Mouse (Mus musculus): Measurements from ENCODE around the gene Il10rb.

Il10rb gene

DNA sequence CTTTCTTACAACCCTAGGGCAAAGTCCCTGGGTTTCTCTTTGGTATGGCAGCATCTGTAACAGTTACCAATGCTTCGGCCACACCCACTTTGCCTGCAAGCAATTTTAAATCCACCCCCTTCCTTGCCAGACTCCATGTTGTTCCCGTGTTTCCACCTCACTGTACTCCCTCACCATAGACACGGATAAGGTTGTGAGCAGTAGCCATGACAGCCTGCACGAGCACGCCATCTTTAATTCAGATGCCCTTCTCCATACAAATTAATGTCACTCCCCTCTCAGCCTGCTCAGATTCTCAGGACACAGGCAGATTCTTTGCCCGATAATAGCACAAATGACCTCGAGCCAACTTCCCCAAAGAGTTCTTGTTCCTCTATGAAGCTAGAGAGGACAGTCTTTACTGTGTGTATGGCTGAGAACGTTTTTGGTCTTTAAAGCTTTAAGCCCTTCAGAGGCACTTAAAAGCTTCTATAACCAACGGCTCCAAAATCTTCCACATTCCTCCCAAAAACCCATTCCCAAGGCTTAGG, 23.6 kb upstream of the Il10rb start:
- no peak for DNase-seq (ENCODE audit: low spot score in 2 of 2)

DNA sequence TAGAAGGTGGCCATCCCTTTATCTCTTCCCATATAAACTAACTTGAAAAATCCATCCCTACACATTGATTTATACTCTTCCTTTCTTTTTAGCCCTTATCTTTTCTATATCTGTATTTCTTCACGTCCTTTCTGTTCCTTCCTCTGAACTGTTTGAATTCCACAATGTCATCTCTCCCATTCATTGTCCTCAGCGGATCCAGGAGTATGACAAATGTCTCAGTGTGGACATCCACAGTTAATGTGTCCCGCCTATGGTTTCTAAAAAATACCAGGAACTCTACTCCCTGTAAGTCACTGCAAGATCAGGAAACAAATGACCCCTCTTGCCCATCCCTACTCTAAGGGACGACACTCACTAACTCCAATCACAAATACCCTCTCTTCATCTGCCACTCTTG, 21.7 kb upstream of the Il10rb start:
- no peak for DNase-seq (ENCODE audit: low spot score in 2 of 2)

GRCm38 (mm10) chr16:91385621-91386020, 20.3 kb upstream of the Il10rb start:
- no peak for DNase-seq (ENCODE audit: low spot score in 2 of 2)

DNA sequence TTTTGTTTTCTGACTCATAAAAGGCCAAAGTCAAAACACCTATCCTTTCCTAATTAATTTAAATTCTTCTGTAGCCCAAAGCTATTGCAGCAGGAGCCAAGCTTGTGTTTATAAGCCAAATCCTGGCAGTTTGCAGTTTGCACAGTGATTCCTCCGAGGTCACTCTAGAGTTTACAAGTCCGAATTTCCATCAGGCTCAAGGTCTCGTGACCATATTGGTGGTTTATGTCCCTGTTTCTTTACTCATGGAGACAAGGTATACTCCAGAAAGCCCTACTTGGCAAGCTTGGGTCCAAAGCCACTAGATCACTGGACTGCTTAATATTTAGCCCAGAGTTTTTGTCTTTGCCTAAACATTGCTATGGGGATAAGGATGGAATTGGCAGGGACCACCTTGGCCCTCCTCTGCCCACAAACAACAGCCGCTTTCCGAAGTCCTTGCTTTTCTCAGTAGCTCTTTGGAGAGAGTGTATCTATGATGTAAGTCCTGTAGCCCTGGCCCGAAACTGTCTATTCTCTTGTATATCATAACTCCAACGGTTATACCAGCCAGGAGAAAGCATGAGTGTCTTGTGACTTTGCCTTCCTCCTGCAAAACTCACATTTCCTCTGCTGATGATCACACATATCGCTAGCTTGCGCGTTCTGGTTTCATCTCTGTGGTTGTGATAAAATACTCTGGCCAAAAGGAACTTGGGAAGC, 19.4 kb upstream of the Il10rb start:
- no peak for DNase-seq (ENCODE audit: low spot score in 2 of 2)

- no peak for DNase-seq (ENCODE audit: low spot score in 2 of 2)
These were observed 18.9 kb upstream of the Il10rb start for GRCm38 (mm10) chr16:91387121-91387486.

DNA sequence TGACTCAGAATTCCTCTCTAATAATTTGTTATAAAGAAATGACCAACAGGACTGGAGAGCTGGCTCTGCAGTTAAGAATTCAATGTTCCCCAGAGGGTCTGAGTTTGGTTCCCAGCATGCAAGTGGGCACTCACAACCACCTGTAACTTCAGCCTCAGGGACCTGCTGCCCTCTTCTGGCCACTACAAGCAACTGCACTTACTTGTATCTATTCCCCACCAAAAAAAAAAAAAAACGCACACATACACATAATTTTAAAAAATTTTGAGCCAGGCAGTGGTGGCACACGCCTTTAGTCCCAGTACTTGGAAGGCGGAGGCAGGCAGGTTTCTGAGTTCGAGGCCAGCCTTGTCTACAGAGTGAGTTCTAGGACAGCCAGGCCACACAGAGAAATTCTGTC, 15.9 kb upstream of the Il10rb start:
- no peak for DNase-seq (ENCODE audit: low spot score in 2 of 2)

DNA sequence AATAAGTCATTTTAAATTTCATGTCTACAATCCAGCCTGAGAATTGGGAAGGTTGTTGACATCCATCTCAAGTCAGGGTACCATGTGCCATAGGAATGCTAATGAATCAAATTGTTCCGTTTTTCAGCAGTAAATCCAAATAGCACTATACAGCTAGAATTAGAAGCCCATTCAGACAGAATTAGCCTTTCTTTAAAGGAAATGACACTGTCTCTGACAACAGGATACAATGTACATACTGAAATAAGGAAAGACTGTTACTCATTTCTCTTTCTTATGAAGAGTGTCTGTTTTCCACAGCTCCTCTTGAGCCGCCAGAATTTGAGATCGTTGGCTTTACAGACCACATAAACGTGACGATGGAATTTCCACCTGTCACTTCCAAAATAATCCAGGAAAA, 14.5 kb upstream of the Il10rb start, which contains the start of gene Gm21970:
TSS of gene Gm21970 (plus strand) at position 301 of the 400 bp plus-strand sequence.
- DNase-seq (ENCODE audit: low spot score in 2 of 2): no peak

GRCm38 (mm10) chr16:91394826-91395410, 11.0 kb upstream of the Il10rb start:
- DNase-seq (ENCODE audit: low spot score in 2 of 2): no peak

DNA sequence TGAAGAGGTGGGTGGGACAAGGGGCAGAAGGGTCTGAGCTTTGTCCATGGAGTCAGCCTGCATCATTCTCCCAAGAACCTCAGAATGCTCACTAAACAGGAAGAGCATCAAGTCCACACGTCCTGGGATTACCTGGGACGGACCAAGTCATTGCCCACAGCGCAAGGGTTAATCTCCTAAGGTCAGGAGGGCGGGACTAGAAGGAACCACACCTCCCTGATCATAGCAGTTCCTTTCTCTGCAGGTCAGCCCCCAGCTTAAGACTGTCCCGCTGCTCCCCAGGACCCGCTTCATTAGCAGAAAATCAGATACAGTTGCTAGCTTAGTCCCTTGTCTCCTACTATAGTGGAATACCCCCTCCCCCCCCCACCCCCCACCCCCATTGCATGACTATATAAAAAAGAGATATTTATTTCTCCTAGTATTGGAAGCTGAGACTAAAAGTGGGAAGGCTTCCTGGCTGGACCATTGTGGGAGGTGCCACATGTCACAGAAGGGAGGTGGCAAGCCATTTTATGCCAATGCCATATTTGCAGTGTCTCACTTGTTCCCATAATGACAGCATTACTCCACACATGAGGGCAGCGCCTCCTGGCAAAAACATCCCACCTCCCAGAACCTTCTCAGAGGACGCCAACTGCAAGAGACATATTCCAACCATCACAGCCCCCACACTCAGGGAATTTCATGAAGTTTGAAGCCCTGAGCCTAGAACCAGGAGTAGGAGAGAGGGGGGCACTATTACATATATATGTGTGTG, 10.2 kb upstream of the Il10rb start:
- no peak for DNase-seq (ENCODE audit: low spot score in 2 of 2)

- DNase-seq (ENCODE audit: low spot score in 2 of 2): no peak
These were observed 9.0 kb upstream of the Il10rb start for GRCm38 (mm10) chr16:91396844-91397537.

DNA sequence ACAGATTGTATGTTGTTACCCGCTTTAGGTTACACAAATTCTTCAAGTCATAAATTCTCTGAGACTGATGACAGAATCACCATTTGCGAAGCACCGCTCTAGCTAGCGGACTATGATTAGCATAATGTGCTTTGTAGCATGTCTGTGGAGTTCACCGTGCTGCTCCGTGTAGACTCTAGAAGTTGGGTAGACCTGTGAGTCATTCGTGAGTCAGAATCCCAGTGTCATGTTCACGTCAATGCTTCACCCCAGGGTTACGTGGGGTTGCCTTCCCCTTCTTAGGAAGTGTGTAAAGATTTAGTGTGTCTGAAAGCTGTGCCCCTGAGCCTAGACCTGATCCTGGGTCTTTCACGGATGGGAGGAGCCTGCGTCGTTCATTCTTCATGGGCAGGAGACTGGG, 7.9 kb upstream of the Il10rb start:
- DNase-seq (ENCODE audit: low spot score in 2 of 2): peak in 1 of 2 experiments; percentile 49

DNA sequence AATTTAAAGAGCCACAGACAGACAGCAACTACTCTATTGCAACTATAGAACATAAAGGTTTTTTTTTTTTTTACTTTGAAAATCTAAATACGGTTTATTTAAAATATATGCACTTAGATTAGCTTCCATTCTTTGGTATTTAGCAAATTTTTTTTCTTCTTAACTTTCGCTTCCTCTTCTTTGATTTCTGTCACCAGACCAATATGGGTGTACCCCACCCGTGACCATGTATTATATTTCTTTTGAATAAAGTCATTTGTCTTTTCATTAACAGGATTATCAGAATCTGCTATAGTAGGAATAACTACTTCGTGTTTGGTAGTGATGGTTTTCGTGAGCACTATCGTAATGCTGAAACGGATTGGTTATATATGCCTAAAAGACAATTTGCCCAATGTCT, 7.0 kb upstream of the Il10rb start:
- no peak for DNase-seq (ENCODE audit: low spot score in 2 of 2)

GRCm38 (mm10) chr16:91401569-91402165, 4.3 kb upstream of the Il10rb start:
- no peak for DNase-seq (ENCODE audit: low spot score in 2 of 2)

- DNase-seq (ENCODE audit: low spot score in 2 of 2): no peak
These were observed 2.2 kb upstream of the Il10rb start for GRCm38 (mm10) chr16:91403784-91404183.

DNA sequence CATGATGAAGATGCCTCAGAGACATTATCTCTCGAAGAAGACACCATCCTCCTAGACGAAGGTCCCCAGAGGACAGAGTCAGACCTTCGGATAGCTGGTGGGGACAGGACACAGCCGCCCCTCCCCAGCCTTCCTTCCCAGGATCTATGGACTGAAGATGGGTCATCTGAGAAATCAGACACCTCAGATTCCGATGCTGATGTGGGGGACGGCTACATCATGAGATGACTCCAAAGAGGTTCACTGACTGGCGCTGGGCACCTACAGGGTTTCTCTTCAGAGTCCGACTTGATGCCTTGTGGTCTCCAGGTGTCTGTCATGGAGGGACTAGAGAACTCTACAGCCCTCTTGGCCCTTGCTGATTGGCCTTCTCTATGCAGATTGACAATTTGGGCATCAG, 1.8 kb upstream of the Il10rb start:
- DNase-seq (ENCODE audit: low spot score in 2 of 2): no peak

DNA sequence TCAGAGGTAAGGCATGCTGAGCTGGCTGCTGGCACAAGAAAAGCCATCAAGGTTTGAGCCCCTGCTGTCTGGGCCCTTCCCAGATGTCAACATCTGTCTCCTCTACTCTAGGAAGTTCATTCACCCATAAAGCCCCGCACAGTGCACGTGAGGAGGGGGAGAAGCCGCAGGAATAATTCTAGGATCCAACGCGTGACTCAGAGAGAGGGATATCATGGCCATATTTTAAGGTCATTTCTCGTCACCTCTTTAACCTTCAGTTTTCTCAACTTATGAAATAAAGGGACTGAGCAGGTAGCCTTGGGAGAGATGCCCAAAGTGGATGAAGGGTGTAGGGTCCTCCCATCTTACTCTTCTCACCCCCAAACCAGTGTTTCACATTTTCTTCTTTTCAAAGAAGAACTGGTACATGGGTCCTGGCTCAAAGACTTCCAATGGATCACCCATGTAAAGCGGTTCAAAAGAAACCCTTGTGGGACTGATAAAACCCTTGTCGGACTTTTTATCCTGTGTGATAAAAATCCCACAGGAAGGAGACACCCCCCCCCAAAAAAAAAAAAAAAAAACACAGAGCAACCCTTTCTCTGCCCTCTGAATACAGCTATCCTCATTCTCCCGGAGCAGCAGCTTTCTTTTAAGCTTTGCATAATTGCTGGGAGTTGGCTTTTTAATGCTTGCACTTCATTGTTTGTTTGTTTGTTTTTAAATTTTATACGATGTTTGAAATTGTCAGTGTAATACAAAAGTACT, 961 bp upstream of the Il10rb start:
- DNase-seq (ENCODE audit: low spot score in 2 of 2): no peak

- DNase-seq (ENCODE audit: low spot score in 2 of 2): peak; percentile 58 to 74
These were observed 739 bp downstream of the Il10rb start for GRCm38 (mm10) chr16:91406585-91407220.

DNA sequence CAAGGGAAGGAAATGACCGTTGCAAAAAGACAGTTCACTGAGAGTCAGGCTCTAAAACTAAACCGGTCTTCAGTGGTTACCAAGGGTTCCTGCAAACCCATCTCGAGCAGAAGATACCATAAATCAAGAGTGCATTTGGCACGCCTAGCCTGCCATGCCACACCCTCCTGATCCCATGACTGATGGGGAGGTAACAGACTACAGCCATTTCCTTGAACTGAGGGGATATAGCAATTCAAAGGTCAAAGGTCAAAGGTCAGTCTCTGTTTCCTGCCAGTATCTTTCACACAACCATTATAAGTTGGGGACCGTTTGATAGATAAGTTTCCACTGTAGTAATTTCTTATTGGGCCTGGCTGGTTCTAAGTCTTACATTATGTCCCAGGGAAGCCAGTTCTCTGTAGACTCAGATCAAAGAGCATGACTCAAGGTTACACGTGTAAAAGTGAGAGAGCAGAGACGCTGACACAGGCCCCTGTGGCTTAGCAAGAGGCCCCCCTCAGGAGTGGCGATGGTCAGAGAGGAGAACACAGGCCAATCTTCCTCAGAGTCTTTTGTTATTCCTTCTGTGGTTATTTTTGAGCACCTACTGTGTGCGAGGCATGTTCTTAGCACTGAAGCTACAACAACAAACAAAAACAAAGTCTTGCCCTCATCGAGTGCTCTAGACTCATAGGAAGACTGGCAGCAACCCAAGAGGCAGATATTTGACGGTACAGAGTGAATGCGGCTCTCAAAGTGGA, 7.3 kb downstream of the Il10rb start:
- DNase-seq (ENCODE audit: low spot score in 2 of 2): peak; percentile 47 to 48

- DNase-seq (ENCODE audit: low spot score in 2 of 2): no peak
These were observed 9.6 kb downstream of the Il10rb start for GRCm38 (mm10) chr16:91415391-91416189.

All from natural killer cell, adult 2 months (primary cell).